Comparison of ENCODE assay signal across 8 mouse cellular contexts in genomic region chr9:72531996-72532380, GRCm38 (mm10). TPM values are rescaled to one million over a fixed set of nuclear protein-coding genes. Genes with fewer than 3 reads are reported as not detected.
A peak's percentile ranks its signal among the peaks of the same experiment; 100 is the strongest.
DNase-seq lines count a peak whose midpoint lies in the region; ATAC-seq and TF ChIP-seq lines count a peak whose summit lies in the region.

TSS of gene Rfx7 (plus strand) at chr9:72532240.

- H3K27me3 ChIP-seq in intestine, postnatal 0 days (replicated peaks; ENCODE audit: control insufficient read depth, insufficient read depth, low read length), result no peaks in the 10 kb centered on the region
- no peaks in the 10 kb centered on the region for H3K27me3 ChIP-seq in limb, embryonic 10.5 days (ENCODE audit: low read depth, poor library complexity, severe bottlenecking)
- no peaks in the 10 kb centered on the region for H3K27me3 ChIP-seq in midbrain, embryonic 11.5 days (ENCODE audit: control insufficient read depth, insufficient read depth, low read length)

- WGBS in intestine, postnatal 0 days, result 1% methylated on average over 36 of the region's 63 CpGs
- 1% methylated on average over 59 of the region's 63 CpGs for WGBS in limb, embryonic 10.5 days
- WGBS in midbrain, embryonic 11.5 days, result under 1% methylated on average over 40 of the region's 63 CpGs

- H3K9ac ChIP-seq in intestine, postnatal 0 days (ENCODE audit: low read depth, low read length), result peak within 1 kb of the TSS; percentile 96
- peak within 1 kb of the TSS; percentile 98 for H3K9ac ChIP-seq in midbrain, embryonic 11.5 days (ENCODE audit: low read length)

- peak; percentile 59 for DNase-seq in 3T3-L1 (ENCODE audit: low read depth, low spot score)
- peak; percentile 90 for DNase-seq in adrenal gland, postnatal 14 days
- DNase-seq in embryo, embryonic 9.5 days (ENCODE audit: extremely low spot score), result peak; percentile 79
- peak; percentile 69 to 75 for DNase-seq in gastrocnemius, postnatal 4 days (ENCODE audit: low spot score in 2 of 2)
- DNase-seq in limb, embryonic 10.5 days (ENCODE audit: low spot score), result no peak
- DNase-seq in midbrain, embryonic 11.5 days (ENCODE audit: low spot score, missing footprints), result peak; percentile 97
- DNase-seq in skeletal muscle tissue, adult 2 months (ENCODE audit: low read depth, low spot score), result peak; percentile 67

- peak within 1 kb of the TSS; percentile 99 for H3K27ac ChIP-seq in intestine, postnatal 0 days (ENCODE audit: low read depth, low read length)
- peak within 1 kb of the TSS; percentile 98 for H3K27ac ChIP-seq in limb, embryonic 10.5 days
- H3K27ac ChIP-seq in midbrain, embryonic 11.5 days (ENCODE audit: low read depth, low read length), result peak within 1 kb of the TSS; percentile 99

- peak within 1 kb of the TSS; percentile 96 for H3K4me3 ChIP-seq in intestine, postnatal 0 days (ENCODE audit: low read depth, low read length)
- peak within 1 kb of the TSS; percentile 85 for H3K4me3 ChIP-seq in limb, embryonic 10.5 days
- peak within 1 kb of the TSS; percentile 94 for H3K4me3 ChIP-seq in midbrain, embryonic 11.5 days (ENCODE audit: low read depth, low read length)

- H3K9me3 ChIP-seq in intestine, postnatal 0 days (ENCODE audit: control insufficient read depth), result no peaks in the 10 kb centered on the region
- no peaks in the 10 kb centered on the region for H3K9me3 ChIP-seq in limb, embryonic 10.5 days (replicated peaks)
- H3K9me3 ChIP-seq in midbrain, embryonic 11.5 days (ENCODE audit: control insufficient read depth, low read length), result no peaks in the 10 kb centered on the region

- no peak for TF ChIP-seq CTCF in intestine, postnatal 0 days (IDR thresholded peaks at IDR 0.05; ENCODE audit: low read depth)

- H3K4me1 ChIP-seq in intestine, postnatal 0 days (replicated peaks; ENCODE audit: control insufficient read depth, insufficient read depth, low read length), result no peaks in the 10 kb centered on the region
- peaks cover 29% of the 10 kb centered on the region for H3K4me1 ChIP-seq in limb, embryonic 10.5 days
- H3K4me1 ChIP-seq in midbrain, embryonic 11.5 days (ENCODE audit: control insufficient read depth, insufficient read depth, low read length), result peaks cover 8% of the 10 kb centered on the region

- no peaks in the 10 kb centered on the region; the same call in 1 of the 2 replicates for H3K36me3 ChIP-seq in intestine, postnatal 0 days (ENCODE audit: control insufficient read depth, insufficient read depth)
- no peaks in the 10 kb centered on the region for H3K36me3 ChIP-seq in limb, embryonic 10.5 days
- H3K36me3 ChIP-seq in midbrain, embryonic 11.5 days (ENCODE audit: control insufficient read depth, insufficient read depth, low read length), result no peaks in the 10 kb centered on the region

- ATAC-seq in intestine, postnatal 0 days, result peak; percentile 78
- peak; percentile 85 for ATAC-seq in midbrain, embryonic 11.5 days (ENCODE audit: low FRiP score)

- H3K4me2 ChIP-seq in intestine, postnatal 0 days (replicated peaks; ENCODE audit: low read depth), result peak within 1 kb of the TSS; percentile 91
- peak within 1 kb of the TSS; percentile 76 for H3K4me2 ChIP-seq in midbrain, embryonic 11.5 days

RNA-seq across cellular contexts. Expression of gene Rfx7, which starts in this region (rescaled TPM):
- 22.4 and 26.7 TPM in 2 replicates for total RNA-seq in adrenal gland, postnatal 14 days (2021)
- 10 to 100 TPM; 38.9 to 39.0 TPM for total RNA-seq in gastrocnemius, postnatal 4 days (2021)
- 6.9 and 7.4 TPM in 2 replicates for polyA plus RNA-seq in intestine, postnatal 0 days (2015; fragmentation: Nextera tagmentation; extraction: Ambion mirVana)
- 15.9 and 16.0 TPM in 2 replicates for polyA plus RNA-seq in limb, embryonic 10.5 days (2016; fragmentation: Nextera tagmentation; extraction: Ambion mirVana)
- polyA plus RNA-seq in midbrain, embryonic 11.5 days (2014; fragmentation: Nextera tagmentation; extraction: Ambion mirVana), result 24.9 and 27.6 TPM in 2 replicates
